Mouse (Mus musculus): ENCODE data around the gene Pdk2. TPM values are rescaled to one million over a fixed set of nuclear protein-coding genes. Genes with fewer than 3 reads are reported as not detected.
A peak's percentile ranks its signal among the peaks of the same experiment; 100 is the strongest.

Pdk2 gene
- polyA plus RNA-seq, 1 experiment from 2014 or later = 94.7 TPM

- H3K4me1 ChIP-seq (replicated peaks; ENCODE audit: insufficient read depth, low read length) = peaks cover 21% of the 10 kb centered on the region; the same call in 1 of the 2 replicates
- peak overlapping the region; percentile 47; the same call in 1 of the 2 replicates for H3K27ac ChIP-seq
- H3K9me3 ChIP-seq (replicated peaks; ENCODE audit: low read length) = no peaks in the 10 kb centered on the region
- TF ChIP-seq CTCF (IDR thresholded peaks at IDR 0.05; ENCODE audit: low read depth) = no peak
- H3K4me2 ChIP-seq (ENCODE audit: low read length) = no peak overlapping the region
- WGBS = 35% methylated on average over 6 of the region's 6 CpGs
- peak; percentile 44; the same call in 1 of the 2 replicates for ATAC-seq (replicated peaks; ENCODE audit: low FRiP score, low read depth)
- no peaks in the 10 kb centered on the region for H3K27me3 ChIP-seq (ENCODE audit: insufficient read depth, low read length)
- peaks cover 14% of the 10 kb centered on the region; the same call in 1 of the 2 replicates for H3K36me3 ChIP-seq (ENCODE audit: insufficient read depth, low read length)
- no peak for DNase-seq (ENCODE audit: low spot score)
- H3K9ac ChIP-seq (ENCODE audit: low read depth, low read length) = no peak overlapping the region
- H3K4me3 ChIP-seq (replicated peaks; ENCODE audit: low read depth, low read length) = no peak overlapping the region
These were observed 15.0 kb downstream of the Pdk2 start for GRCm38 (mm10) chr11:95026090-95026542.

- 66% methylated on average over 11 of the region's 11 CpGs for WGBS
- Histone ChIP-seq H3K4me3 (replicated peaks; ENCODE audit: low read depth, low read length) (no peak overlapping the region), H3K36me3 (ENCODE audit: insufficient read depth, low read length) (peaks cover 14% of the 10 kb centered on the region; the same call in 1 of the 2 replicates), H3K4me2 (ENCODE audit: low read length) (no peak overlapping the region), H3K27ac (peak overlapping the region; percentile 47), H3K9ac (ENCODE audit: low read depth, low read length) (no peak overlapping the region), H3K27me3 (ENCODE audit: insufficient read depth, low read length) (no peaks in the 10 kb centered on the region), H3K4me1 (replicated peaks; ENCODE audit: insufficient read depth, low read length) (peaks cover 21% of the 10 kb centered on the region; the same call in 1 of the 2 replicates), H3K9me3 (replicated peaks; ENCODE audit: low read length) (no peaks in the 10 kb centered on the region)
- no peak for DNase-seq (ENCODE audit: low spot score)
- no peak for TF ChIP-seq CTCF (IDR thresholded peaks at IDR 0.05; ENCODE audit: low read depth)
- peak; percentile 11; the same call in 1 of the 2 replicates for ATAC-seq (replicated peaks; ENCODE audit: low FRiP score, low read depth)
These were observed 15.7 kb downstream of the Pdk2 start for GRCm38 (mm10) chr11:95025227-95026012.

GRCm38 (mm10) chr11:95024439-95025184 lies 16.5 kb downstream of the Pdk2 start:
- Histone ChIP-seq H3K27me3 (ENCODE audit: insufficient read depth, low read length) (no peaks in the 10 kb centered on the region), H3K36me3 (ENCODE audit: insufficient read depth, low read length) (peaks cover 14% of the 10 kb centered on the region; the same call in 1 of the 2 replicates), H3K9ac (ENCODE audit: low read depth, low read length) (no peak overlapping the region), H3K27ac (peak overlapping the region; percentile 47), H3K9me3 (replicated peaks; ENCODE audit: low read length) (no peaks in the 10 kb centered on the region), H3K4me3 (replicated peaks; ENCODE audit: low read depth, low read length) (no peak overlapping the region), H3K4me1 (replicated peaks; ENCODE audit: insufficient read depth, low read length) (peaks cover 21% of the 10 kb centered on the region; the same call in 1 of the 2 replicates), H3K4me2 (ENCODE audit: low read length) (no peak overlapping the region)
- peak; percentile 46 for DNase-seq (ENCODE audit: low spot score)
- 43% methylated on average over 29 of the region's 29 CpGs for WGBS
- ATAC-seq (replicated peaks; ENCODE audit: low FRiP score, low read depth) = peak; percentile 8; the same call in 1 of the 2 replicates
- no peak for TF ChIP-seq CTCF (IDR thresholded peaks at IDR 0.05; ENCODE audit: low read depth)

GRCm38 (mm10) chr11:95023481-95023880 lies 17.7 kb downstream of the Pdk2 start:
- Histone ChIP-seq H3K27me3 (ENCODE audit: insufficient read depth, low read length) (no peaks in the 10 kb centered on the region), H3K9me3 (replicated peaks; ENCODE audit: low read length) (no peaks in the 10 kb centered on the region), H3K27ac (no peak overlapping the region), H3K4me3 (replicated peaks; ENCODE audit: low read depth, low read length) (no peak overlapping the region), H3K4me1 (replicated peaks; ENCODE audit: insufficient read depth, low read length) (peaks cover 21% of the 10 kb centered on the region; the same call in 1 of the 2 replicates), H3K36me3 (ENCODE audit: insufficient read depth, low read length) (peaks cover 14% of the 10 kb centered on the region; the same call in 1 of the 2 replicates), H3K9ac (ENCODE audit: low read depth, low read length) (no peak overlapping the region), H3K4me2 (ENCODE audit: low read length) (no peak overlapping the region)
- DNase-seq (ENCODE audit: low spot score) (no peak), ATAC-seq (replicated peaks; ENCODE audit: low FRiP score, low read depth) (no peak)
- WGBS = 94% methylated on average over 9 of the region's 9 CpGs
- no peak for TF ChIP-seq CTCF (IDR thresholded peaks at IDR 0.05; ENCODE audit: low read depth)

GRCm38 (mm10) chr11:95022237-95022992 lies 18.7 kb downstream of the Pdk2 start:
- Histone ChIP-seq H3K27me3 (ENCODE audit: insufficient read depth, low read length) (no peaks in the 10 kb centered on the region), H3K27ac (no peak overlapping the region), H3K9ac (ENCODE audit: low read depth, low read length) (no peak overlapping the region), H3K9me3 (replicated peaks; ENCODE audit: low read length) (no peaks in the 10 kb centered on the region), H3K4me3 (replicated peaks; ENCODE audit: low read depth, low read length) (no peak overlapping the region), H3K4me2 (ENCODE audit: low read length) (no peak overlapping the region), H3K36me3 (ENCODE audit: insufficient read depth, low read length) (peaks cover 14% of the 10 kb centered on the region; the same call in 1 of the 2 replicates), H3K4me1 (replicated peaks; ENCODE audit: insufficient read depth, low read length) (peaks cover 21% of the 10 kb centered on the region; the same call in 1 of the 2 replicates)
- 86% methylated on average over 10 of the region's 10 CpGs for WGBS
- DNase-seq (ENCODE audit: low spot score) (no peak), ATAC-seq (replicated peaks; ENCODE audit: low FRiP score, low read depth) (no peak)
- peak; percentile 56 for TF ChIP-seq CTCF (IDR thresholded peaks at IDR 0.05; ENCODE audit: low read depth)

All from kidney, postnatal 0 days (tissue).